Mouse (Mus musculus) layer of hippocampus, adult 9-11 months (tissue): ENCODE measurements at regions not wholly inside any gene's neighbourhood (a gene's known extent, or its start where the extent isn't known, plus 50 kb on each side); places are given as distances from the start of the nearest gene placed in this dataset.
"Not testable (repeated sequence)": the region's sequence is repeated elsewhere in the genome, so short reads cannot be mapped to it uniquely, and the experiment has no call there.

Experiments
- DNase-seq: peaks from one replicate; pipeline ENCODE4 v3.0.0; 2022

DNA sequence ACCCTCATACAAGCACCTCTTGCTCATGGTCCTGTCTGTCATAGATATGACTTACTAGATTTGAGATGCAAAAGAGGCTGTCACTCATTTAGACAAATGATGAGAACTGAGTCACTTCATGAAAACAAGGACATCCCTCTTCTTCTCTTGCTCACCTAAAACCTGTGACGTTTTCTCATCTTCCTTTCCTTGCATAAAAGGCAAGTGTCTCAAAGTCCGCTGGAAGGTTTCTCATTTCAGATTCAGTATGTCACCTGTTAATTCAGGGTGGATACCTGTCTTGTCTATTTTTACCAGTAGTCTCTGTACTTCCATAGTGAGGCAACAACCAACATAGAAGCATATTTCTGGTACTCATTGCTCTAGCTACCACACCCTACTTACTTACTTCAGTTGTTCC is 325.6 kb downstream of the Car8 start:
- no peak for DNase-seq

DNA sequence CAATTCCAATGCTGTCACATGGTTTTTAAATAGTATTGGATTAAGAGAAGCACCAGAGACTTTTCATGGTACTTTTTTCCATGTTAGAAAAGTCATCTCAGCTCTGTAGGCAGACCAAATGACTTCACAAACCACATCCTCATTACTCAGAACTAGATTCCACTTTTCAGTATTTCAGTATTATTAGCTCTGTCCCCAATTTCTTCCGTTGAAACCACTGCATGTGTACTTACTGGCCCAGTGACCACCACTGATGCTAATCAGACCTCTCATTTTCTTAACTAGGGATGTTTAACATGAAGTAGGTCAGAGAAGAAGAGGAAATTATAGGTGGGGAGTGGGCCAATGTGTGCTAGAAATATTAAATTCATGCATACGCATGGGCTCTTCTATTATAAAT is 326.2 kb downstream of the Car8 start:
- no peak for DNase-seq

DNA sequence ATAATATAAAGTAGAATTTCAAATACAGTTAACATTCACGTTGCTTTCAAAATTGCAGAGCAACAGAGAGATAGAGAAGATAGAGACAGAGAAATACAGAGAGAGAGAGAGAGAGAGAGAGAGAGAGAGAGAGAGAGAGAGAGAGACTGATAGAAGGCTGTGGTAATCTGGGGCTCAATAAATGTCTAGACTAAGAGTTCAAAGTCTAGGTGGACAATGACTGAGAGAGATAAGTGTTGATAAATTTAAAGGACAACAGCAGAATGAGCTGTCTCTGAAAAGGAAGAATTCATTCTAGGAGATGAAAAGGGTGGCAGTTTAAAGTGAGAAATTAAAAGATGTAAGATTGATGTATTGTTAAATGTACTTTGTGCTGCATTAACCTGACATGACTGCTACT is 335.7 kb downstream of the Car8 start:
- DNase-seq = no peak

DNA sequence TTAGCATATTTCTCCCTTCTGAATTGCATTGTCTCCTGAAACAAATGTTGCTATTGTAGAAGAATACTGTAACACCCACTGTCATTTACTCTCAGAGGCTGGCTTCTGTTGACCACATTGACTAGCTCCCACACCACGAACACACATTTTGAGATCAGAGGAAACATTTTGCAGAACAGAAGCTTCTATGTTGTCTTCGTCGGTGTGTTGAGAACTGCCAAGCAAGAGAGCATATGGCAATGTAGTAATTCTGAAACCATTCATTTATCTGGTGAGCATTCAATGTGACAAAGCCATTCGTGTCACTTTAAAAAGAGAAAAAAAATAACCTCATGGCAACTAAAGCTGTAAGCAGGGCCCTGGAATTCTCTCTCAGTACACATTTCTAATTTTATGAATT is 343.9 kb downstream of the Car8 start:
- peak; percentile 28 for DNase-seq

DNA sequence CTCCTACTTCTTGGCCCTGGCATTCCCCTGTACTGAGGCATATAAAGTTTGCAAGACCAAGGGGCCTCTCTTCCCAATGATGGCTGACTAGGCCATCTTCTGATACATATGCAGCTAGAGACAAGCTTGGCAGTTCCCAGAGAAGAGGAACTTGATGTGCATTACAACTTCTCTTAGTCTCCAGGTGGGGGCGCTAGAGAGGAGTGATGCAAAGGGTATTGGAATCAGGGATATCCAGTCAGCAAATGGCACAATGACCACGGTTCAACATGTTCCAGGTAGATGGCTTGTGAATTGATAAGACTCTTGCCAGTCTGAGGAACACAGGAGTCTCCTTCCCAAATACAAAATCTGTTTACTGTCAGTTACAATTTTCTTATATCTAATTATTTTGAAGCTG is 347.7 kb downstream of the Car8 start:
- no peak for DNase-seq

DNA sequence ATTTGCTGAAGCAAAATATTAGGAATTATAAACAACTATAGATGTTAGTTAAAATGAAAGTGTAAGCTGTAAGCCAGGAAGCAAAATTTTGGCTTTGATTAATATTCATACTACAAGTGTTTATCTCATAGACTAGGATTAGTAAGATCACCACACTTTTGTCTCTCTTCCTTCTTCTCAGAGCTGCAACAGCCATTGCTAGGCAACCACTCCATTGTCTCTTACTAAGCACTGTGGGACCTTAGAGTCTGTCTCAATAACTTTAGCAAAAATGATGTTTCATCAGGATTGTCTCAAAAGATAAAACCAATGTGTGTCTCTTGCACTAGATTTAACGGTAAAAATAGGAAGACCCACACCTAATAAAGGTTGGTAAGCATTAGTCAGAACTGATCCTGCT is 384.3 kb downstream of the Car8 start:
- no peak for DNase-seq

DNA sequence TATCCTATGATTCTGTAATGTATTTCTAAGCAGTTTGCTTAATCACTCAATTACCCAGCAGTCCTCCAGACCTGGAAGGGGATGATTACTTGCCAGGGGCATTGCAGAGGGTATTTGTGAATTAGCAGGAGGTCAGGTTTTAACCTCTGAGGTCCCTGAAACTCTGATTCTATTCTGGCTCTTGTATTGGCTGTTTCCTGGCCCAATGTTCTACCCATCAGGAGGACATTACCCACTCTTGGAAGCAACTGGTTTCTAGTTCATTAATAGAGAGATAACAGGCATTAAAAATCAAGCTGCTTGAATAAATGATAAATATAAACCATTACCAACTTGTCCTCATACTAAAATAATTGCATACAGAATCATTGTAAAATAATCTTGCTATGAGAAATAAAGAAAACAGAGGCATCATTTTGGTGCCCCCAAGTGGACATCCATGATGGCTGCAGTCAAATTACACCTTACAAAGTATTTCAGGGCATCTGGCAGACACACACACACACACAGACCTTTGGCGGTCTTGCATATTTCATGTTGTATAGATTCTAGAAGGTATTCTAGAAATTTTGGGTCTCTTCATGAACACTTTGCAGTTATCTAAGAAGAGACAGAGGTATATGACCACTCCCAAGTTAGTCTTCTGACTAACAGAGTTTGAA is 385.6 kb downstream of the Car8 start:
- peak; percentile 21 for DNase-seq

DNA sequence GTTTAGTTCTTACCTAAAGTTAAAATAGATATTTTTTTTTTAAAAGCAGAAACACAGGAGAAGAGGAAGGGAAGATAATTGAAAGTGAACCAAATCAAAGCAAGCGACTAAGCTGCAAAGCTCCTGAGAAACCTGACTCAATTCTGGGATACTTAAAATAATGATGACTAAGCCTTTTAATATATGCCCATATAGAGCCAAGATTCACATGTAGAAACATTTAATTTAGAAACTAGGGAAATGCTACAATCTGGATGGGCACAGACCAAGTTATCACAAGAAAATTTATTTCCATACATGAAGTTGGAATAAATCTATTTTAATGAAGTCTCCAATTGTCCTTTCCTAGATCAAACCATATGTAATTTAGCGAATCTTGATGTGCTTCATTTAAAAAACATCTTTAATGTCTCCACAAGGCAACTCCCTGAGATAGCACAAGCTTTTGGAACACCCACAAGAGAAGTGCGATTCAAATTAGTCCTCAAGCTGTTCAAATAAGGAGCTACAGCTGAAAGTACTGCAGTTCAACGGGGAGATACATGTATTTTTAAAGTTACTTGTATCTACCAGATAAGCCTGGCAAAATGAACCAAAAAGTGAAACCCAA is 386.7 kb downstream of the Car8 start:
- DNase-seq = peak; percentile 61

DNA sequence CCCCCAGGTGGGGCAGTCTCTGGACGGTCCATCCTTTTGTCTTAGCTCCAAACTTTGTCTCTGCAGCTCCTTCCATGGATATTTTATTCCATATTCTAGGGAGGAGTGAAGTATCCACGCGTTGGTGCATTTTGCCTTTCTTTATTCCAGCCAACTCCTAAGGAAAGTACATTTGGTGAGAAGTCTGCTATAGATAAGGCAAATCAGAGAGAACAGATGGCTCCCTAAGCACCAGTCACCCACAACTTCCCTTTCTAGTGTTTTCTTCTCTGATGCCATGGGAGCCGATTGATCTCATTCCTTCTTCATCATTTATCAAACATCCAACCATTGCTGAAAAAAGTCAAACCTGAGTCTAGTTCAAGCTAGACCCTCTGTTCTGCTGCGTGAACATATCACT is 391.4 kb downstream of the Car8 start:
- DNase-seq = peak; percentile 17

DNA sequence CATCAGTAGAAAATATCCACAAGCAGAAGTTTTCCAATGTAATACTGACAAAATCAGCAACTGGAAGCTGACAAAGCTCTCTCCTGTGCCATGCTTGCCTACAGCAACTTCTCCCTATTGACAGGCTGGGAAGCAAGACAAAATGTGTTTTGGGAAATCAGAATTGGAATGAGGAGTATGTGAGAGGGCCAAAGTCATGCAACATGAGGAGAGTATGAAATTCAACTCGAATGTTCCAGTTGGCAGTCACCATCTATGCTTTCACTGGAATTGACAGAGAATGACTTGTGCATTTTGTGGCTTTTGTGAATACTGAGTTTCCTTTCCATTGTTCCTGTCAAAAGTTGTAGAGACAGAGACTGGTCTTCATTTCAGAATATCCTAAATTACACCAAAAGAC is 409.7 kb downstream of the Car8 start:
- no peak for DNase-seq

DNA sequence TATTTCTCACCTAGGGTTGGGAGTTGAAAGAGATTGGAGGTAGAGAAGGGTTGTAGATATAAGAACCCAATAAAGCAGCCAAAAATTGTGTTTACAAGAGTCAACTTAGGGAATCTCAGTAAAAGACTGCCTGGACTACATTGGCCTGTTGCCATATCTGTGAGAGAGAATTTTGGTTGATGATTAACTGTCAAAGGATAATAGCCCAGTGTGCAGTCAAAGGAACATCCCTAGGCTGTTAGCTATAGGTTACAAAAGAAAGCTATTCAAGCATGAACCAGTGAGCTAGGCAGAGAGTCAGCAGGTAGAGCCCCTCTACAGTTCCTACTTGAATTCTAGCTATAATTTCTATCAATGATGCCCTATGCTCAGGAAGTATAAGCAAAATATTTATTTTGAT is 419.0 kb downstream of the Car8 start:
- DNase-seq = no peak

DNA sequence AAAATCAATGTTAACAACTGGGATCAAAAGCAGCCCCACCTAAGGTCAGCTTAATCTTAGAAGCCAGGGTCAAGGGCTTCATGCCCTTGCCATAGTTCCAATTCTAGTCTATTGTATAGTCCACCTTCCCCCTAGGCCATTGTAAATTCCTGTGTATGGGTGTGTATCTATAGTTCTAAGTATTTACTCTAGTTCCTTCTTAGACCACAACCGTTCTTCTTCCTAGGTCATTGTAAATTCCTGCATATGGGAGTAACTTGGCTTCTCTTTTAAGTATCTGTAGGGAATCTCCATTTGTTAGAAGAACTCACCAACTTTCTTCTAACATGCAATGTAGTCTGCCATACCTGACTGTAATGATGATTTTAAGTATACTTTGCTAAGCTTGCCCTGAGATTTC is 461.1 kb downstream of the Car8 start:
- not testable (repeated sequence) for DNase-seq

DNA sequence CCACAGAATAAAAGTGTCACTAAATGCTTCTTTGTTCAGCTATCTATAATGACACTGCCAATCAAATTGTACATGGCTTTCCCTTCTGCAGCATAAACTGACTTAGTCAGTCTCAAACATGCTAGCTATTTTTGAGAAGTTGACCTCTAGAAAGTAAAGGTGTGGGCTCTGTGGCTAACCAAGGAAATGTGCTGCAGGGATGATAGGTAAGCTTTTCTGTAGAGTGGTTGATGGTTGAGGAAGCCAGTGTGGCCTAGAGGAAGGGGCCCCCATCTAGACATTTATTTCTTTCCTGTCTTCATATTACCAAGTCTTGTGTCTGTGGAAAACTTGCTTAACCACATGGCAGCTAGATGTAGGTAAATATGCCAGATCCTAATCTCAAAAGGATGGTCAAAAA is 483.4 kb downstream of the Car8 start:
- DNase-seq = no peak

DNA sequence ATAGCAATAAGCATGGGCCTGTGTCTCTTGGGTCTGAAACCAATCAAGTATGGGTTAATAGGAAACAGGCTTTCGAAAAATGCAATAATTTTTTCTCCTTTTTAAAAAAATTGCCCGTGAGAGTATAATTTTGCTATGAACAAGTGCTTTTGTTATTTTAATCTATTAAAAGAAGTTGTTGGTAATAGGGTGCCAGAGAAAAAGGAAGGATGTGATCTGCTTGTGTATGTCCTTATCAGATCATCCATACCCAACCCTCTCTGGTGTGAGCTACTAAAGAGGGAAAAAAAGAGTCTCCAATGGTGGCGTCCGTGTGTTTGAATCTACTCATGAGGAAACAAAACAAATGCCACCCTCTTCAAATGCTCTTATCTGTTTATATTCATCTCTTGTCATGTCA is 484.9 kb downstream of the Car8 start:
- DNase-seq = no peak

DNA sequence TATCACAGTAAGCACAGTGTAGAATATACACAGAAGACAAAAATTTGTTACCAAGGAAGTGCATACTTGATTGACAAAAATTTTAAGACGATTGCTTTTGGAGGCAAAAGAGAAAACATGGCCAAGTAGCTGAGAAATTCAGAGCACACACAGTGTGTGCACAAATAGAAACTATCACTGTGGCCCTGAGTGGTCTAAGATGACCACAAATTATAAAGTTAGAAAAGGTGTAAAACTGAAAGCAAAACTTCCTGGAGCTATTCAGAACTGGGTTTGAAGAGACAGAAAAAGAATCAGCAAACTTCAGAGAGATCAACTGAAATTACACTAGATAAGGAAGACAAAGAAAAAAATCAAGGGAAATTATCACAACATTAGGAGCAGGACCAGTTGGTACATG is 487.6 kb downstream of the Car8 start:
- DNase-seq = no peak

DNA sequence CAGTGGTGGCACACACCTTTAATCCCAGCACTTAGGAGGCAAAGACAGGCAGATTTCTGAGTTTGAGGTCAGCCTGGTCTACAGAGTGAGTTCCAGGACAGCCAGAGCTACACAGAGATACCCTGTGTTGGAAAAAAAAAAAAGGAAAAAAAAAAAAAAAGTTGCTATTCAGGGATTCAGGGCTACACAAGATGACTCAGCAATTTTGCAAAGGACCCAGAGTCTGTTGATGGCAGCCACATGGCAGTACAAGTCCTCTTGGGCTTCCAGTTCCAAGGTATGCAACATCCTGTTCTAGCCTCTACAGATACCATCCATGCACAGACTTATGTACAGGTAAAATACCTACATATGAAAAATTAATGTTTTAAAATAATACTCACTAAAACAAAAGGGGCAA is 515.9 kb downstream of the Car8 start:
- DNase-seq = no peak

DNA sequence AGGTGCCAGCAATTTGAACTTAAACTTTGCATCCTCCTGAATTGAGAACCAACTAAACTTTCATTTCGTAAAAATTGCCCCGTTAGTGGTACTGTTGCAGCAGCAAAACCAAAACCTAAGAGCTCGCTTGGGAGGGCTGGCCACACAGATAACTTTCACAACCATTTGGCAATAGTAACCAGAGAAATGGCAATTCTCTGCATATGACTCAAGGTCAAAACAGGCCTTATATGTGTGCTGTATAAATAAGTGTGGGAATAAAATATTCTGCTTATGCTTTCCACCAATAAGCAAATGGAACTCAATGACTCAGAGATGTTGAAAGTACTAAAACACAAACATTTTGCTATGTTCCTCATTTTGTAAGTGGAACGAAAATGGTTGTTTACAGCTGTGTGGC is 550.3 kb downstream of the Car8 start:
- no peak for DNase-seq

DNA sequence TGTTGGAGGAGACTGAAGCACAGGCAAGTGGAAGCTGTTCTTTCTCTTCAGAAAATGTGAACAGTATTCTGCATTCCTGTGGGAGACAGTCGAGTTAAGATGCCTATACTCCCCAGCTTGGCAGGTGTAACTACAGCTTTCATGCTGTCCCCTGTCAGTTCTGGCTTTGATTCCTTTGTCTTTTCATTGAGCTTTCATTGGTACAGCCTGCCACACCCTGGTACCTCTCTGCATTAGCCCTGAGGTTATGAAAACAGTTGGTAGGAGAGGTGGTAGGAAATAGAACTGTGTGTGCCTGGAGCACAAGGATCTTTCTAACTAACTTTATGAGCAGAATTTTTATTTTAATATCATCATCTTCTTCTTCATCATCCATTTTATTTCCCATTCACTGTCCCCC is 551.6 kb downstream of the Car8 start:
- DNase-seq = no peak

DNA sequence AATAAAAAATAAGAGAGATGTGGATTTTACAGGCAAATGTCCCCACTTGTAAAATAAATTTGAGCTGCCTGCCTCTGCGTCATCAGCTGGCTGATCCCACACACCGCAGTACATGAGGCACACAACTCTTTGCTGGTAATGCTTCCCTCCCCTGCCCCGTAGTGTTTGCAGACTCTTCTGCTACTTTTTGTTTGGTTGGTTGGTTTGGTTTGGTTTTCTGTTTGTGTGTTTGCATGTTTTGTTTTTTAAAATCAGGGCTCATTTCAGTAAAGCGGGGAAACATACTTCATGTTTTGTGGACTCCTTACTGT is 568.1 kb downstream of the Car8 start:
- DNase-seq = peak; percentile 8

DNA sequence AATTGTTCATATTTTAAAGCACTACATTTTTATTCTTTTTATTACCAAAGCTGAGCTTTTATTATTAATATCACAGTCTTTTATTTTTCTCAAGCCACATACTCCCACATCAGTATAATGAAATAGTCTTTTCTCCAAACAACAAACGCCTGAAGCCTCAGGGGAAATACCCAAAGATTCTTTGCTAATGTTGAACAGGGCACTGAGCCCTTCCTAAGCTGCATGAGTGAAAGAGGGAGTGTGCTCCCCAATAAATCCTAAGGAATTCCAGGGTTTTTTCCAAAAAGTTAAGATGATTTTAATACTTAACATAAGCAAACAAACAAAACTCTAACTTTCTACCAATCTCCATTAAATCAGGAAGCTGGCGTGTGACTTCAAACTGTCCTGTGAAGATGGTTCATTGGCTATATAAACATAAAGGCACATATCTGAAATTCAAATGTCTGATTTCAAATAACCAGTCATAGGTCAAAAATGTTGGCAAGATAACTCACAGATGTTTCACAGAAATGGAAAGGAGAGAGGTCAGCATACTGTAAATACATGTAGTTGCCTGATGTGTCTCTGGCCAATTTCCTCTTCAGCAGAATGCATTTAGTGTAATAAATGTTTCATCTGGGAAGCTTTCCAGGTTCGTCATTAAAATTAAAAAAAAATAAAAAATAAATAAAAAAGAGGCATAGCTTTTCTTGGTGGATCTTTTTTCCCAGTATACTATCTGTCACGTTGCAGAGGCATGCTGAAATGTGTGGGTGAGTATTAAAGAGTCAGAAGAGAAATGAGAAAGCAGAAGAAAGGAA is 568.6 kb downstream of the Car8 start:
- DNase-seq = no peak

DNA sequence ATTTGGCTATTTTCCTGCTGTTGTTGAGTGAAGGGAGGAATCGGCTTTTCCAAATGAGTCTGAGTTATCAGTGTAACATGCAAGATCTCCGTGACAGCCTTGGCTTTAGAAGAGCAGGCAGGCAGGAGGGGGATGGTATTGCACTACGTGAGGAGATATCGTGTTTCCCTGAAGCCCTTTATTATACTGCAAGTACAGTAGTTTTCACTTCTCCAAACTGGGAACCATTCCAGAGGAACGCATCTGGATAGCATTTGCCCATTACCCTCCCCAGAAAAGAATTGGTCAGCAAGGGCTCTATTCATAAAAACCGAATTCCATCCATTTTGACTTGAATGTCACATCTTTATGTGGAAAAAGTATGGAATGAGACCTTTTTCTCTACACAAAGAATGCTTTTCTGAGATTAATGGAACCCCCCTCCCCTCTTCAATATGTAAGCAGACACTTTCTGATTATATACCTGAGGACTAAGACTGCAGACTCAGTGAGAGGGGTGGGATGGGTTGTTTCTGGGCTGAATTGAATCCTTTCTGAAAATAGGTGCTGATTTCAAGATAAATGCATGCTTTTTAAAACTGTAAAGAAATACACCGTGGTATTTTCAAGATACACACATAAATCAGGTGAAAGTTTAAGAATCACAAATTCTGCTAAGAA is 571.8 kb downstream of the Car8 start:
- DNase-seq = no peak

DNA sequence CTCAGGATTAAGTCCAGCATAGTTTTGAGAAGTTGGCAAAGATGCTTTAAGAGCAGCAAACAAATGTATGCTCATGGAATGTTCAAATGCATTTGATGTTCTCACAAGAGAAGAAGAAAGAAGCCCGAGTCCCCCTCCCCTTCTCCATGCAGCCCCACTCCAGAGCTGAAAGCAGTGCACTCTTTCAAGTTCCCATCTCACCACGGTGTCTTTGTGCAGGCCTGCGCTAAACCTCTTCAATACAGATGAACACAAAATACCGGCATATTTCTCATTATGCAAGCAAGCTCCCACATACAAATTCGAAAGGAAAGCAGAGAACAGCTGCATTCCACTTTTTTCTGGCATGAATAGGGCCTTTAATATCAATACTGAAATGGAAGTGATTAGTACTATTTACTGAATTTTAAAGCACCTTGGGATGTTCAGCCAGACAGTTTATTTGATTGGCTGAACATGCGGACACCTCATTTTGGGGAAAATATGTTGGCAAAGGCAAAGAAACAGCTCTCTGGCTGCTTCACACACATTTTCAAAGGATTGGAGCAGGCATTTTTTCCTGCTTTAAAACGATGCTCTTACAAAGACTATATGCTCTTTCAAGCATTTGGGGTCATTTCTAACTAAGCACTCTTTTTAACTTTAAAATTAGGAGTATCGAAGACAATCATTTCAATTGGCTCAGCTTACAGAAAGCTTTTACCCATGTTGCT is 595.8 kb downstream of the Car8 start:
- DNase-seq = peak; percentile 24

DNA sequence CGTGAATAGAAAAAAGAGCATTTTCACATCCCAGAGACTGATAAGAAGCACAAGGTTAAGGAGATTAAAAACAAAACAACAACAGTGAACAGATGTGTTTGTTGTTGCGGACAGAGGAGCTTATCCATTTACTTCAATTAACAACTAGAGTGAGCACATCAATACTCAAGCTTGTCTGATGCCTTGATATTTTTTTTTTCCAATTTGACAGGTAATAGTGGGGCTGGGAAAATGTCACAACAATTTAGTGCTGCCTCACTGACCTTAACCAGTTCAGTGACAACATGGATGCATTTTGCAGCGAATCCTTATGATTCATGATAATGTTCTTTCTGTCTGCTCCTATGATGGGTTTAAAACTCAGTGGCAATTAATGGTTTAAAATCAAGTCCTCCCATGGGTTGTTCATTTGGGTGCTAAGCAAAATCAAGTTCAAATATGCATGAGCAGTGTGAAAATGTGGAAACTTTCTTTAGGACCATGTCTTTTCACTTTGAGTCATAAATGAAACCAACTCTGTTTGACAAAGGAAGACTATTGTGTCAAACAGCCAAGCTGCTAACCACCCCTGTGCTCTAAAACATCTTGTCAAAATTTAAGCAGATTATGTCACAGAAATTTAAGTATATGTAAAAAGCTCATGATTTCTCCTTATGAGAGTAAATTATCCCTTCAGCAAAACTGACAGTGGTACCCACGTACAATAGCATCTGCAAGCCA is 641.0 kb downstream of the Car8 start:
- no peak for DNase-seq
